Mouse (Mus musculus) common myeloid progenitor, adult 5-6 weeks (primary cell): ENCODE data around the gene Rsf1. TPM values are rescaled to one million over a fixed set of nuclear protein-coding genes. Genes with fewer than 3 reads are reported as not detected.
A peak's percentile ranks its signal among the peaks of the same experiment; 100 is the strongest.

ENCODE experiments used
- ATAC-seq: replicated peaks from 2 replicates; pipeline ENCODE4 v1.8.0; 2016; ENCODE audit warnings: low read depth, mild to moderate bottlenecking, moderate TSS enrichment, inconsistent platforms; ENCODE audit not compliant: poor library complexity, severe bottlenecking
- total RNA-seq: library from RNA; stranded (forward); fragments of 200-1000, 187-1606 nt; gene quantifications from 2 replicates; pipeline ENCODE4 v1.2.3, GENCODE M21; 2017

Gene Rsf1
- total RNA-seq, 1 experiment from 2014 or later: 54.9 TPM

DNA sequence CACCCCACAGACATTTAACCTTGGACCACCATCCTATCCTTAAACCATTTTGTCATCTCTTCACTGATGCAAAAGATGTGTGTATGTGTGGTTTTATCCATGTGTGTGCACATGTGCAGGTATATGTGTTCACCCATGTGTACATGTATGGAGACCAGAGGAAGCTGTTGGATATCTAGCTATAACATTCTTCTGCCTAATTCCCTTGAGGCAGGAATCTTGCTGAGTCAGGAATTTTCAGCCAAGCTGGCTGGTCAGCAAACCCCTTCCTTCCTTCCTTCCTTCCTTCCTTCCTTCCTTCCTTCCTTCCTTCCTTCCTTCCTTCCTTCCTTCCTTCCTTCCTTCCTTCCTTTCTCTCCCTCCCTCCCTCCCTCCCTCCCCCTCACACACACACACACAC is 43.7 kb downstream of the Rsf1 start:
- ATAC-seq: no peak

- no peak for ATAC-seq
Measured at GRCm38 (mm10) chr7:97629351-97629750, 49.7 kb downstream of the Rsf1 start.

DNA sequence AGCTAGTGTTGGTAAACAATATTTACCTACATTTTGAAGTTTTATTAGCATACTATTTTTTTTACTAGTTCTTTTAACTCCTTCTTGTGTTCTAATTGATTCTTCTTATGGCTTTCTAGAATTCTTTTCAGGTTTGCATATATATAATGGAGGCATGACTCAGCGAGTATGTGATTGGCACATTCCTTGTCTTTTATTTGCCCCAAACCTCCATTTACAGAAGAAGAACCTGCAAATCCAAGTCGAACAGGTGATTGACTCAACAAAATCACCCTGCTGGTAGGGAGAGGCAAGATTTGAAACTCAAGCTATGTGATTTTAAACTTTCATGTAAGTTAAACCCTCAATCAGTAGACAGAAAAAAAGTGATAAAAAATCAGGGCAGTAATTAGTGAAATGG is 51.6 kb downstream of the Rsf1 start:
- ATAC-seq: no peak

DNA sequence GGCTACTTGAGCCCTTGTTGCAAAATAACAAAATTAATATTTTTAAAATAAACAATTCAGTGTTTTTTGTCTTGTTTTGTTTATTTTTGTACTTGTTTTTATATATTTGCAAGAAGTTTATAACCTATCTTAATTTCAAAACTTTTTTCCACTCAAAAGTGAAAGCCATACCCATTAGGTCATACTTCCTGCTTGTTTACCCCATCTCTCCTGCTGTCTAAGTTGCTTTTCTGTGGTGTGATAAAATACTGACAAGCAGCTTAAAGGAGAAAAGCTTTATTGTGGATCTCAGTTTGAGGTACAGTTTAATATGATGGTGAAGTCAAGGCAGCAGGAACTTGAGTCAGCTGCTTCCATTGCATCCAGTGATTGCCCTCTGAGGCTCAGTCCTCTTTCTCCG is 53.2 kb downstream of the Rsf1 start:
- no peak for ATAC-seq

DNA sequence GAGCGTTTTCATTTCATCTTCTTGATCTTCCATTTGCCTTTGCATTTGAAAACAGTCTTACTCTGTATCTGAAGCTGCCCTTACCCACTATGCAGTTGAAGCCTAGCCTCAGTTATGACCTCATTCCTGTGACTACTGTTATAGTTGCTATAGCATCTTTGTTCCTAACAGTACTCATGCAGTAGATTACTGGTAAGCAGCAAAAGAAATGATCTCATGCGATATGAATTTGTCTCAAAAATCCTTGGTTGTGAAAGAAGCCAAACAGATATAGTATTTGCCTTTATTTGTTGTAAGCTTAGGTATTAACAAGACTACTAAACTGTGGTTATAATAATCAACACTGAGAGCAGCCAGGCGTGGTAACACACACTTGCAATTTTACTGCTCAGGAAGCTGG is 65.4 kb downstream of the Rsf1 start:
- no peak for ATAC-seq

DNA sequence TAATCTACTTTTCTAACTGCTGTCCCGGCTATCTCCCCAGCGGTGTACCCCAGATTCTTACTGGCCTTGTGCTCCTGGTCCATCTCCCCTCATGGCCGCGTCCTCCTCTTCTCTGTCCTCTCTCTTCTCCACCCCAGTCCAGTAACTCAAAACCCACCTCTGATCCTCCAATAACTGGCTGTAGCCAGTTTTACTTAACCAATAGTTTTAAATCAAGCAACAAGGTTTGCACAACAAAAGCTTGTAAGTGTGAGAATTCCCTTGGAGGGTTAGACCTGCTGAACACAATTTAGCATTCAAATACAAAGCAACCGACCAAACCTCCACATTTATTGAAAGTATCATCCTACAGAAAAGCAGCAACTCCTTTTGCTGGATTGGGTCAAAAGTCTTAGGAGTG is 68.0 kb downstream of the Rsf1 start:
- no peak for ATAC-seq

DNA sequence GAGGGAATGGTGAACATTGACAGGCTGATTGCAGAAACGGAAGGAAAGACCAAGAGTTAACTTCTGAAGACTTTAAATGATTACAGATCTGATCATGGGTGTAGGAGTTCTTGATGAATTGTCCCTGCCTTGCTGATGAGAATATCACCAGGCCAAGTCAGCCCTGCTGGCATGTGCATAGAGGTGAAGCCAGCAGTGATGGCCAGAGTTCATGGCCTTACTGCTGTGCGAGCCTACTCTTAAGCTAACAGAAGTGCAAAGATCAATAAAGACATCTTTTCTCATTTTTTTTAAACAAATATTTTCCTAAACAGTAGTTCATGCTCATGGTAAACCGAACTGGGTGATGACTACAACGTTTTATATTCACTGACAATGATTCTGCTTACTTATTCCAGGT is 71.0 kb downstream of the Rsf1 start:
- no peak for ATAC-seq

GRCm38 (mm10) chr7:97656144-97656543 is 76.5 kb downstream of the Rsf1 start:
- ATAC-seq: no peak

DNA sequence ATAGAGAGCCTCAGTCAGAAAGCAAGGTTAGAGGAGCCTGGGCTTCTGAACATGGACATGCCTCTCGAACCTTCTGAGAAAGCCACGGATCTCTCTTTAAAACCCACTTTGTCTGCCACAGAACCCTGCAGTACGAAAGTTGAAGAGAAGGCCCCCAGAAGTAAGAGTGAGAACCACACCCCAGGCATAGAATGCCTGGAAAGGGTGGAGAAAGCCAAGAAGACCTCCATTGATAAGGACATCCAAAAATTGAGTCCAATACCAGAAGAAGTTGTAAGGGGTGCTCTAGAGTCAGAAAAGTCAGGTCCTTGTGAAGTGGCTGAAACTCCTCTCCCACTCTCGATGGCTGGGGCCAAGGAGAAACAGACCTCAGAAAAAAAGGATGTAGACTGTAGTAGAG is 81.9 kb downstream of the Rsf1 start:
- ATAC-seq: no peak

- ATAC-seq: peak; percentile 62
Measured at GRCm38 (mm10) chr7:97679239-97679638, 99.5 kb downstream of the Rsf1 start.

GRCm38 (mm10) chr7:97687831-97688230 is 108.1 kb downstream of the Rsf1 start:
- no peak for ATAC-seq

GRCm38 (mm10) chr7:97695441-97695840 is 115.8 kb downstream of the Rsf1 start:
- ATAC-seq: no peak

DNA sequence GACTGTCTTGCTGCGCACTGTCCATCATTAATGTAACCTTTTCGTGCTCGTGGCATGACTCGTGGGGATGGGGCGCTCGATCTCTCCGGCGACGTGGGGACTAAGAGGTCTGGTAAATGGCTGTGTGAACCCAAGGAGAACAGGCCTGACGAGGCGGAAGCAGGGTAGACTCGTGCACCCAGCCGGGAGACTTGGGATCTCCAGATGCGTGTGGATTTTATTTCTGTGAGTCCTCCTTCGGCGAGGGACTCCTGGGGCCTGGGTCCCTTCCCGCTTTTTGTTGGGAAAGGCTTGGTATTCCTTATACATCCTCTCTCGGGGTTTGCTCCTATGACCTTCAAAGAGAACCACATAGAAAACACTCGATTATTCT is 116.4 kb downstream of the Rsf1 start:
- ATAC-seq: peak; percentile 31

GRCm38 (mm10) chr7:97696506-97697254 is 117.0 kb downstream of the Rsf1 start, which contains the start of gene Clns1a:
TSS of gene Clns1a (plus strand) at chr7:97696634.
- peak; percentile 99 for ATAC-seq

DNA sequence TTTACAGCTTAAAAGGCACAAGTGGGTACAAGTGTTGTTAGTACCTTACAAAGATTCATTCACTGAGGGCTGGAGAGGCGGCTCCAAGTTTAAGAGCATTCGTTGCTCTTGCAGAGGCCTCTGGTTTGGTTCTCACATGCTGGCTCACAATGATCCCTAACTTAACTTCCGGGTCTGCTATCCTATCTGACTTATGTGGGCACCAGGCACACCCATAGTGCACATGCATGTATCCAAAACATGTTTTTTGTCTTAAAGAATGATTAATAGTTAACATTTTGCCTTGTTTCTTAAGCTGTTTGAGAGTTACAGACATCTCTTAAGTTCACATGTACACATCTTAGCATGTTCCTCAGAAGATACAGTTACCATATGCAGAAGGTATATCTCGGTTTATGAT is 120.5 kb downstream of the Rsf1 start:
- ATAC-seq: no peak

DNA sequence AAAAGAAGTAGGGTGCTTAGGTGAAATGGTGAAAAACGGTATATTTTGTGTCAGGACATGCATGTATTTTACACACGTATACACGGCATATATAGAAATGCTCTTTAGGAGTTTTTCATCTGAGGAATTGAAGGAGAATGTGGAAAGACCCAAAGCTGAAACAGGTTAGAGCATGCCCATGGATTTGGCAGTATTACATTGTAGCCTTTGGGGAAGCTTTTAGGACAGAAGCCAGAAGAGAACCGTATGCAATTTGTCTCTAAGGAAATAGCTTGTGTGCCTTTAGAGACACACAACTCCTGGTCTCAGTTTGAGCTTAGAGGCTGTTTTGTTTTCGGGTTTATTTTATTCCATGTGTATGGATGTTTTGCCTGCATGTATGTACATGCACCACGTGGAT is 121.4 kb downstream of the Rsf1 start:
- no peak for ATAC-seq

DNA sequence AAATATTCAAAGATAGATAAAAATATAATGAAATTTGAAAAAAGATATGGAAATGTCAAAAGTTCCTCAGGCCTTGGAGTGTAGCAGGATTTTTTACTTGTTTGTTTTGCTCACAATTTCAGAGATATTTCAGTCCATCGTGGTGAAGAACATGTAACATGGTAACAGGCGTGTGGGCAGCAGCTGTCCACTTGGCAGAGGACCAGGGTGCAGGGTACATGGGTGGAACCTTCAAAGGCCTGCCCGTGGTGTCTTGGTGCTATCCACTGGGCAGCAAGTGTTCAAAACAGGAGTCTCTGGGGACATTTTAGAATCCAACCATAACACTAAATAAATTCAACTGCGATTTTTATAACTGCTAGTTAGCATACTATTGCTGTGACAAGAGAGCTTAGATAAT is 127.4 kb downstream of the Rsf1 start:
- no peak for ATAC-seq

DNA sequence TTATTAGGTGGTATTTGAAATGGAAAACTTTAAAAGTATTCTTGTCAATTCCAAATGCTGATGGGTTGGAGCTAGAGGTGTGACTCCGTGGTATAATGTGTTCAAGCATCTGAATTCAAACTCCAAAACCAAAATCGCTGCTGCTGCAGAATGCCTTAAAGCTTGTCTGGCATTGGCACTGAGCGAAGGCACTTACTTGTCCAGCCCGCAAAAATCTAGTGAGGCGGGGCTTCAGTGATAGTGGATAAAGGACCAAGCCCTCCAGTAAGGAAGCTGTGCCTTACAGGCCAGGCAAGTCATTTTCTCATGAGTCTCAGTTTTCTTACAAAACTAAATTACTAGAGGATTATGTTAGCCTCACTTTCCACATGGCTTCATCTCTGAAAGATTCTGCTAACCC is 128.1 kb downstream of the Rsf1 start:
- no peak for ATAC-seq

DNA sequence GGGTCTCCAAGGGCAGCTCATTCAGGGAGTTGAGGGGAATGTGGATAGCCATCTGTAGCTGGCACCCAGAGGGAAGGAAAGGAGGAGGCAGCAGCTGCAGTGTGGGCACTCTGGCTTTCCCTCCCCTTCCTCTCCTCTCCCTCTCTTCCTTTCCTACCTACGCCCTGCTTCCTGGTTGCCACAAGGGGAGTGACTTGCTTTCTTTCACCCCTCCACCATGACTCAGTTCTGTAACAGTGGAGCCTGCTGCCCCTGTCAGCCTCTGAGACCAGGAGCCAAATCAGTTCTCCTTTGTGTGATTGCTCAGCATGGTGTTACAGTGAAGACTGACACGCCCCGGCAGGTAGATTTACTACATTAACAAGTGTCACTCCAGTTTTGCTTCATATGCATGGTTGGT is 129.5 kb downstream of the Rsf1 start:
- peak; percentile 94 for ATAC-seq

GRCm38 (mm10) chr7:97714651-97715050 is 135.0 kb downstream of the Rsf1 start:
- no peak for ATAC-seq

- ATAC-seq: no peak
Measured at GRCm38 (mm10) chr7:97717326-97717725, 137.6 kb downstream of the Rsf1 start.

GRCm38 (mm10) chr7:97719078-97719477 is 139.4 kb downstream of the Rsf1 start:
- ATAC-seq: no peak
